Mouse (Mus musculus) brain, embryonic 14.5 days (tissue): ENCODE data around the gene Acbd5.

Experiments used
- CTCF ChIP-seq: fragments of 200-500 bp; IDR thresholded peaks from 2 replicates; pipeline ENCODE4 v1.5.1; 2012; ENCODE audit warnings: inconsistent platforms, mild to moderate bottlenecking, moderate library complexity, borderline replicate concordance; ENCODE audit not compliant: insufficient read depth, insufficient read length; ENCODE audit errors: extremely low read depth
- POLR2A ChIP-seq: fragments of 200-500 bp; IDR thresholded peaks from 2 replicates; pipeline ENCODE4 v1.6.1; 2012; ENCODE audit warnings: mild to moderate bottlenecking, inconsistent platforms, borderline replicate concordance; ENCODE audit not compliant: poor library complexity, insufficient read depth, insufficient read length, severe bottlenecking; ENCODE audit errors: extremely low read depth

- TF ChIP-seq POLR2A = no peak
- TF ChIP-seq CTCF = no peak
Observed at GRCm38 (mm10) chr2:23048006-23048405, 20.0 kb upstream of the Acbd5 start.
